Mouse (Mus musculus) forebrain, embryonic 10.5 days (tissue): ENCODE data around the gene Trpm8. TPM values are rescaled to one million over a fixed set of nuclear protein-coding genes. Genes with fewer than 3 reads are reported as not detected.
A peak's percentile ranks its signal among the peaks of the same experiment; 100 is the strongest.

ENCODE experiments used
- DNase-seq: peaks from one replicate; pipeline ENCODE4 v3.0.0-alpha.2; 2017; ENCODE audit warnings: low spot score; ENCODE audit errors: extremely low spot score
- H3K27ac ChIP-seq: fragments of 300-500 bp; sonication (generic); 2 replicates; pipeline ENCODE4 v1.5.1; 2016; ENCODE audit warnings: mild to moderate bottlenecking
- H3K27me3 ChIP-seq: fragments of 300-500 bp; sonication (generic); 2 replicates; pipeline ENCODE4 v1.6.1; 2016; ENCODE audit warnings: mild to moderate bottlenecking; ENCODE audit not compliant: poor library complexity, severe bottlenecking
- H3K36me3 ChIP-seq: fragments of 300-500 bp; sonication (generic); replicated peaks from 2 replicates; pipeline ENCODE4 v1.6.1; 2016; ENCODE audit warnings: mild to moderate bottlenecking, moderate library complexity
- H3K4me1 ChIP-seq: fragments of 300-500 bp; sonication (generic); 2 replicates; pipeline ENCODE4 v1.6.1; 2016
- H3K4me3 ChIP-seq: fragments of 300-500 bp; sonication (generic); 2 replicates; pipeline ENCODE4 v1.5.1; 2016; ENCODE audit warnings: mild to moderate bottlenecking, moderate library complexity
- H3K9me3 ChIP-seq: fragments of 300-500 bp; sonication (generic); 2 replicates; pipeline ENCODE4 v1.6.1; 2016; ENCODE audit warnings: mild to moderate bottlenecking, moderate library complexity
- WGBS: fragments of 180-500 bp; shearing (Covaris S2); methylation state at CpG from one replicate; pipeline ENCODE4 v1.1.7; 2016; 5-methylcytosine and 5-hydroxymethylcytosine counted together
- polyA plus RNA-seq: library from polyadenylated mRNA; unstranded; fragments of >200 nt; fragmentation: Nextera tagmentation; extraction: Ambion mirVana; gene quantifications from 2 replicates; pipeline ENCODE4 v1.2.1, GENCODE M21; 2016

Gene Trpm8
- polyA plus RNA-seq, 1 experiment from 2014 or later = not detected

- Histone ChIP-seq H3K4me1 (peaks cover 10% of the 10 kb centered on the region), H3K4me3 (no peak overlapping the region), H3K27ac (no peak overlapping the region), H3K36me3 (no peaks in the 10 kb centered on the region), H3K27me3 (no peaks in the 10 kb centered on the region), H3K9me3 (no peaks in the 10 kb centered on the region)
- 92% methylated on average over 9 of the region's 9 CpGs for WGBS
- no peak for DNase-seq
These were observed 73.3 kb downstream of the Trpm8 start for GRCm38 (mm10) chr1:88350761-88351160.

GRCm38 (mm10) chr1:88355025-88355424 lies 77.6 kb downstream of the Trpm8 start:
- WGBS = 93% methylated on average over 12 of the region's 12 CpGs

GRCm38 (mm10) chr1:88355681-88356080 lies 78.2 kb downstream of the Trpm8 start:
- Histone ChIP-seq H3K36me3 (no peaks in the 10 kb centered on the region), H3K27me3 (no peaks in the 10 kb centered on the region), H3K4me1 (peaks cover 14% of the 10 kb centered on the region), H3K27ac (no peak overlapping the region), H3K9me3 (no peaks in the 10 kb centered on the region), H3K4me3 (no peak overlapping the region)
- 97% methylated on average over 3 of the region's 3 CpGs for WGBS
- no peak for DNase-seq

More at GRCm38 (mm10) chr1:88355025-88355424, 77.6 kb downstream of the Trpm8 start:
- Histone ChIP-seq H3K27ac (no peak overlapping the region), H3K9me3 (no peaks in the 10 kb centered on the region), H3K4me1 (peaks cover 14% of the 10 kb centered on the region), H3K4me3 (no peak overlapping the region), H3K36me3 (no peaks in the 10 kb centered on the region), H3K27me3 (no peaks in the 10 kb centered on the region)
- no peak for DNase-seq

- WGBS = 92% methylated on average over 6 of the region's 6 CpGs
- H3K9me3 ChIP-seq = no peaks in the 10 kb centered on the region
- H3K27ac ChIP-seq = no peak overlapping the region
- no peak overlapping the region for H3K4me3 ChIP-seq
- no peaks in the 10 kb centered on the region for H3K36me3 ChIP-seq
- no peak for DNase-seq
- H3K4me1 ChIP-seq = peaks cover 14% of the 10 kb centered on the region
- no peaks in the 10 kb centered on the region for H3K27me3 ChIP-seq
These were observed 79.2 kb downstream of the Trpm8 start for GRCm38 (mm10) chr1:88356616-88357015.

GRCm38 (mm10) chr1:88357458-88358090 lies 80.1 kb downstream of the Trpm8 start:
- Histone ChIP-seq H3K4me3 (no peak overlapping the region), H3K27me3 (no peaks in the 10 kb centered on the region), H3K36me3 (no peaks in the 10 kb centered on the region), H3K9me3 (no peaks in the 10 kb centered on the region), H3K27ac (no peak overlapping the region), H3K4me1 (peaks cover 14% of the 10 kb centered on the region)
- peak; percentile 70 for DNase-seq
- 53% methylated on average over 6 of the region's 6 CpGs for WGBS

- H3K27me3 ChIP-seq = no peaks in the 10 kb centered on the region
- no peak for DNase-seq
- H3K27ac ChIP-seq = no peak overlapping the region
- no peaks in the 10 kb centered on the region for H3K36me3 ChIP-seq
- H3K9me3 ChIP-seq = no peaks in the 10 kb centered on the region
- peaks cover 8% of the 10 kb centered on the region for H3K4me1 ChIP-seq
- no peak overlapping the region for H3K4me3 ChIP-seq
- WGBS = 82% methylated on average over 7 of the region's 7 CpGs
These were observed 80.7 kb downstream of the Trpm8 start for GRCm38 (mm10) chr1:88358102-88358654.

- Histone ChIP-seq H3K4me1 (0 out of 2 replicates have a peak, but pooled peaks cover 4% of the 10 kb centered on the region), H3K36me3 (no peaks in the 10 kb centered on the region), H3K27me3 (no peaks in the 10 kb centered on the region), H3K27ac (no peak overlapping the region), H3K4me3 (no peak overlapping the region), H3K9me3 (no peaks in the 10 kb centered on the region)
- no peak for DNase-seq
- WGBS = 73% methylated on average over 4 of the region's 4 CpGs
These were observed 83.6 kb downstream of the Trpm8 start for GRCm38 (mm10) chr1:88361085-88361484.

- Histone ChIP-seq H3K27me3 (no peaks in the 10 kb centered on the region), H3K4me3 (no peak overlapping the region), H3K4me1 (peaks cover 19% of the 10 kb centered on the region), H3K9me3 (no peaks in the 10 kb centered on the region), H3K36me3 (no peaks in the 10 kb centered on the region), H3K27ac (no peak overlapping the region)
- WGBS = 82% methylated on average over 11 of the region's 11 CpGs
- no peak for DNase-seq
These were observed 89.6 kb downstream of the Trpm8 start for GRCm38 (mm10) chr1:88366881-88367644.

- Histone ChIP-seq H3K9me3 (no peaks in the 10 kb centered on the region), H3K27me3 (no peaks in the 10 kb centered on the region), H3K36me3 (no peaks in the 10 kb centered on the region), H3K27ac (no peak overlapping the region), H3K4me1 (no peaks in the 10 kb centered on the region), H3K4me3 (no peak overlapping the region)
- 90% methylated on average over 1 of the region's 1 CpGs for WGBS
- no peak for DNase-seq
These were observed 101.0 kb downstream of the Trpm8 start for GRCm38 (mm10) chr1:88378446-88378845.

- H3K36me3 ChIP-seq = no peaks in the 10 kb centered on the region
- 72% methylated on average over 4 of the region's 4 CpGs for WGBS
- no peak for DNase-seq
- no peaks in the 10 kb centered on the region for H3K27me3 ChIP-seq
- no peaks in the 10 kb centered on the region for H3K9me3 ChIP-seq
- no peak overlapping the region for H3K4me3 ChIP-seq
- no peak overlapping the region for H3K27ac ChIP-seq
- no peaks in the 10 kb centered on the region; the same call in 1 of the 2 replicates for H3K4me1 ChIP-seq
These were observed 114.2 kb downstream of the Trpm8 start for GRCm38 (mm10) chr1:88391632-88392031.

- Histone ChIP-seq H3K36me3 (no peaks in the 10 kb centered on the region), H3K9me3 (no peaks in the 10 kb centered on the region), H3K4me3 (no peak overlapping the region), H3K27me3 (no peaks in the 10 kb centered on the region), H3K27ac (no peak overlapping the region), H3K4me1 (no peaks in the 10 kb centered on the region)
- no peak for DNase-seq
- 91% methylated on average over 5 of the region's 5 CpGs for WGBS
These were observed 115.9 kb downstream of the Trpm8 start for GRCm38 (mm10) chr1:88393321-88393720.

GRCm38 (mm10) chr1:88403378-88403777 lies 125.9 kb downstream of the Trpm8 start:
- WGBS = 77% methylated on average over 3 of the region's 3 CpGs
- Histone ChIP-seq H3K9me3 (no peaks in the 10 kb centered on the region), H3K4me1 (peaks cover 8% of the 10 kb centered on the region), H3K27me3 (no peaks in the 10 kb centered on the region; the same call in 1 of the 2 replicates), H3K4me3 (no peak overlapping the region), H3K27ac (no peak overlapping the region), H3K36me3 (no peaks in the 10 kb centered on the region)
- DNase-seq = no peak
